Mouse (Mus musculus) kidney, adult 18-20 months (tissue): ENCODE measurements around the gene 0610009B22Rik.
A peak's percentile ranks its signal among the peaks of the same experiment; 100 is the strongest.
"Not testable (repeated sequence)": the region's sequence is repeated elsewhere in the genome, so short reads cannot be mapped to it uniquely, and the experiment has no call there.

Source experiments
- DNase-seq: peaks from one replicate; pipeline ENCODE4 v3.0.0; 2021

0610009B22Rik gene

DNA sequence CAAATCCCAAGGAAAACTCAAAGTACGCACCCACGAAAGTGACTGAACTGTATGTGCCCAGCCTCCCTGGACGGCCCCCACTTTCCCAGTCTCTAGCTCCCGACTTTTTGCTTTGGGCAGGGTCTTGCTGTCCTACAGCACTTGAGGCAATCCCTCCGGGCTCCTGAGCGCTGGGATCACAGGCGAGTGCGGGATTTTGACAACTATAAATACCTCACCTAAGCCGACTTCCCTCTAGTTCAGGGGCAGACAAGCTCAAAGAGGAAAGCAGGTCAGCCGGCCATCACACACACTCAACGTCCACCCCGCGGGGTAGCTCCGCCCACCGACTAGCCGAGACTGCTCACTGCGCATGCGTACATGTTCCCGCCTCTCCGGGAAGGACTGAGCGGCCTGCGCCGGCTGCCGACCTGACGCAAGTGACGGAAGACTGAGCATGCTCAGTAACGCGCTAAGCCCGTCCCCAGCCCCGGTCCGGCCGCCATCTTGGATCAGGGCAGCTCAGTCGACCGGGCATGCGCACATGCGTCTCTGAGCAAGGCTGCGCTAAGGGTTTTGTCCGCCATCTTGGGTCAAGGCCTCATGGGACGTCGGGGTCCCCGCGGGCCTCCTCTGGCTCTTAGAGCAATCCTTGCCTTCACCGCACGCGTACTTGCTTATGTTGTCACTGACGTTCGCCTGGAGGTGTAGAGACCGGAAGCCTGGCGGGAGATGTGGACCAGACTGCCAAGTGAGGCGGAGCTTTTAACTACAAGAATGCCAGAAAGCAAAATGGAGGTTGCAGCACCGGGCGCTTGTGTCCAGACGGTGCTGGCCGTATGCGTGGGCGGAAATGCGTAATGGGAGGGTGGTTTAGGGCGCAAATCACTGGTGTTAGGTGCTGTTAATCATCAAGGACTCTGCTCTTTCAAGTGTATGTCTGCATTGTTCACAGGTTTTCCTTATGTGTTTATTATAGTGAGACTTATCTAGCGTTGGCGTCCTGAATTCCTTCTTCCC lies at the start of gene 0610009B22Rik:
Gene 0610009B22Rik (minus strand): TSS at position 545 of the 999 bp plus-strand sequence.
- peak; percentile 100 for DNase-seq

GRCm38 (mm10) chr11:51734218-51734617 lies 45.5 kb upstream of the 0610009B22Rik start:
- not testable (repeated sequence) for DNase-seq

- DNase-seq = no peak
Measured at GRCm38 (mm10) chr11:51732883-51733282, 44.2 kb upstream of the 0610009B22Rik start.

- no peak for DNase-seq
Measured at GRCm38 (mm10) chr11:51721066-51721465, 32.4 kb upstream of the 0610009B22Rik start.

- no peak for DNase-seq
Measured at GRCm38 (mm10) chr11:51707080-51707479, 18.4 kb upstream of the 0610009B22Rik start.

DNA sequence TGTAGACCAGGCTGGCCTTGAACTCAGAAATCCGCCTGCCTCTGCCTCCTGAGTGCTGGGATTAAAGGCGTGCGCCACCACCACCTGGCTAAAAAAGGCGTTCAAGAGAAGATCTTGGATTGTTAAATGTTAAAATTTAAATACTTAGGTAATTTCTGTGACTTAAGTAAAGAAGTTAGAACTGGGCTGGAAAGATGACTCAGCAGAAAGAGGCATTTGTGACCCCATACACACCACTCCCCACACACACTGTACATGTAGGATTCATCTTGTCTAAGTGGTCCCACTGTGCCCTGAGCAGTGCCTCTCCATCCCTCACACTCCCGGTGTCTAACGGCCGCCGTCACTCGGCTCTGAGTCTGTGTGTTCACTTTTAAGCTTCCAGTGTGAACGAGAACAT lies 17.8 kb upstream of the 0610009B22Rik start:
- no peak for DNase-seq

DNA sequence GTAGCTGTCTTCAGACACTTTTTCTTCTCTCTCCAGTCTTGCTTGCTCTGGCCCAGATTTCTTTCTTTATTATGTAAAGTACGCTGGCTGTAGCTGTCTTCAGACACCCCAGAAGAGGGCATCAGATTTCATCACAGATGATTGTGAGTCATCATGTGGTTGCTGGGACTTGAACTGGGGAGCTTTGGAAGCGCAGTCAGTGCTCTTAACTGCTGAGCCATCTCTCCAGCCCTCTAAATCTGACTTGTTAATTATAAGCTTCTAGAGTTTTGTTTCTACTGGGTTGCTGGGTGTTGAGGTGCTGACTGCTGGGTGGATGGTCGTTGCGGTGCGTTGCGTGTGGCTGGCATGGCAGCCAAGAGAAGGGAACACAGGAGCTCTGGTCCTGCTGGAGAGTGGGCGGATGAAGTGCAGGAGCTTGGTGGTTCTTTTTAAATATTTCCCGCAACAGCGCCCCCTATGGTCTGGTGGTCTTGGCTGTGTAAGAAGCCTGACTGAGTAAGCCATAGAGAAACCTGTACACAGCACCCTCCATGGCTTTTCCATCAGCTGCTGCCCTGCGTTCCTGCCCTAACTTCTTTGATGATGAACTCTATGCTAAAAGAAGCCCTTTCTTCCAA lies 14.8 kb upstream of the 0610009B22Rik start:
- DNase-seq = peak; percentile 43

DNA sequence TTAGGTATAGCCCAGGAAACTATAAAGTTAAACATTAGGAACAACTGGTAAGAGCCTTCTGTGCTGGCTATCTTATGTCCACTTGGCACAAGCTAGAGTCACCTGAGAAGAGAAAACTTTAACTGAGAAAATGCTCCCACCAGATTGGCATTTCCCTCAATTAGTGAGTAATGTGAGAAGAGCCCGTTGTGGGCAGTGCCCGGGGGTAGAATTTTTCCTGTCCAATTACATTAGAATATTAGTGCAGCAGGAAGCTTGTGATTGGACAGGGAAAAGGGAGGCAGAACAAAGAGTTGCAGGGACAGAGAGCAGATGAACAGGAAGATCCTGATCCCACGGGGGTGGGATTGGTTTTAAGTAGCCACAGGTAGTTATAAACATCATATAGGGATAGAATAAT lies 14.2 kb upstream of the 0610009B22Rik start:
- no peak for DNase-seq

DNA sequence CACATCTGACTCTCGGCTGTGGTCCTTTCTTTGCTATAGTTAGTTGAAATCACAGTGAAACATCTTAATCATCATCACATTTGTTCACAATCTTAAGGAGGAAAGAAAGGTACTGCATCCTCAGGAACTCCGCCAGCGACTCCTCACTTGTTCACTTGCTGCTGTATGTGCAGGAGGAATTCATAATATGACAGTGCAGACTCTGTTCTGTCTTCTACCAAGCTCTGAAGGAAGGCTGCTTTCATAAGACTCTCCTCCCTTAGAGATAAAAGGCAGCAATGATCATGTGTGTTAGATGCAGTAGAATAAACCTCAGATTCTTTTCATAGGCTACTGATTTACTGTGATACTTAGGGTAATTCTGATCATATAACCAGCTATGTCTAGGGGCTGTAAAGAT lies 6.3 kb upstream of the 0610009B22Rik start:
- no peak for DNase-seq

DNA sequence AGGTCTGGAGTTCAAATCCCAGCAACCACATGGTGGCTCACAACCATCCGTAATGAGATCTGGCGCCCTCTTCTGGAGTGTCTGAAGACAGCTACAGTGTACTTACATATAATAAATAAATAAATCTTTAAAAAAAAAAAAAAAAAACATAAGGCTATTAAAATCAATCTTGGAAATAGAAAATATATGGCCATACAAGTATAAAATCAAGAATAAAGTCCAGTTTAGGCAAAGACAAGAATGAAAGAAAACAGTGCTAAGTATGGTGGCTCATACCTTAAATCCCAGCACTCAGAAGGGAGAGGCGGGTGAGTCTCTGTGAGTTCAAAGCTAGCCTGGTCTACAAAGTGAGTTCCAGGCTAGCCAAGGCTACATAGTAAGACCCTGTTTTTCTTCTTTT lies 1.9 kb upstream of the 0610009B22Rik start:
- not testable (repeated sequence) for DNase-seq

DNA sequence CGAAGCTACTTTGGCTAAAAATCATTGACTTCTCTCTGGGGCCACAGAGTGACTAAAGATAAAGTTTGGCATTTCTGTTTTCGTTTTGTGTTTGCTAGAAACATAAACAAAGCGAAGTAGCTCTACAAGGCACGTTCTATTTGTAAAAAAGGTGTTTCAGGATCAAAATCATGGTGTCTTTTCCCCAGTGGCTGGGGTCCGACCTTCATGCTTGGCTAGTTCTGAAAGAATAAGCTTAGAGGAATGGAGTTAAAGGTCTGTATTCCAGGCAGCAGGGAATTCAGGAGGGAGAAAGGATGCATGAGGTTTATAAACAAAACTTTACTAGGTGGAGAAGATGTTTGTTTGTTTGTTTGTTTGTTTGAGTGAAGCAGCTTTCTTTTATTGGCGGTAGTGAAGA lies 669 bp upstream of the 0610009B22Rik start:
- no peak for DNase-seq

- no peak for DNase-seq
Measured at GRCm38 (mm10) chr11:51681976-51682374, 6.7 kb downstream of the 0610009B22Rik start.

DNA sequence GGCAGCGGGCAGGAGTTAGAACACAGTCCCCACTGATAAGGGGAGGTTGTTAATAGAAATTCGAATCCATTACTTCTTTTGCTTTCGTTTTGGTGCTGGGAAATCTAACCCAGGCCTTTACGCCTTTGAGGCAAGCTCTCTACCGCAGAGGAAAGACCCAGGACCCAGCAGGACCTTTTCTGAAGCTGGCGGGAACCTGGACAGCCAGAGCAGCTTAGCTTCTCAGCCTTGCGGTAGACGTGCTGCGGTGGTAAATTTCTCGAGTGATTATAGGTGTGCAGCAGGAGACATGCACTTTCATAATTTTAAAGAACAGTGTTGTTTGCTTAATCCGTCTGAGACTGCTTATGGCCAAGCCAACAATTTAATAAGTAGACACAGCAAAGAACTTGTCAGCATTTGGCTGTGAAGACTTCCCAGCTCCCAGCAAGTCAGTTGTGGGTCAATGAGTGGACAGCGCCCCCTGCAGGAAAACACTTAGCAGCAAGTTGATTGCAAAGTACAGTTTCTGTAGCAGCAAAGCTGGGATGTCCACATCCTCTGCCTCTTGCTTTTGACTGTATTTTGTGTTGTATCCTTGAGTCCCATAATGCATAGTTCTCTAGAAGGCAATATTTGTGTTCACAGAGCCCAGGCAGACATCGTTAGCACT lies 7.2 kb downstream of the 0610009B22Rik start:
- peak; percentile 89 for DNase-seq

DNA sequence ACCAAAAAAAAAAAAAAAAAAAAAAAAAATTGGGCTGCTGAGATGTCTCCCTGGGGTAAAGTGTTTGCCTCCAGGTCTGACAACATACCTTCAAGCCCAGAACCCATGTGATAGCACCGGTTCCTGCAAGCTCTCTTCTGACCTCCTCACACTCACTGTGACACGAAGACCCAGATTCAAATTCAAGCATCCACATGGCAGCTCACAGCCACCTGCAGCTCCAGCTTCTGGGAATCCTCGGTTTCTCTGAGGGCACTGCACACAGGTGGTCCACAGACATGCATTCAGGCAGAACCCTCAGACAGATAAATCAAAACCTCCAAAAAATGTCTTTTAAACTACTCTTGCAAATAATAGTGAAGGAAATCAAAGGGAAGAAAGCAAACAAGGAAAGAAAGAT lies 9.2 kb downstream of the 0610009B22Rik start:
- no peak for DNase-seq

DNA sequence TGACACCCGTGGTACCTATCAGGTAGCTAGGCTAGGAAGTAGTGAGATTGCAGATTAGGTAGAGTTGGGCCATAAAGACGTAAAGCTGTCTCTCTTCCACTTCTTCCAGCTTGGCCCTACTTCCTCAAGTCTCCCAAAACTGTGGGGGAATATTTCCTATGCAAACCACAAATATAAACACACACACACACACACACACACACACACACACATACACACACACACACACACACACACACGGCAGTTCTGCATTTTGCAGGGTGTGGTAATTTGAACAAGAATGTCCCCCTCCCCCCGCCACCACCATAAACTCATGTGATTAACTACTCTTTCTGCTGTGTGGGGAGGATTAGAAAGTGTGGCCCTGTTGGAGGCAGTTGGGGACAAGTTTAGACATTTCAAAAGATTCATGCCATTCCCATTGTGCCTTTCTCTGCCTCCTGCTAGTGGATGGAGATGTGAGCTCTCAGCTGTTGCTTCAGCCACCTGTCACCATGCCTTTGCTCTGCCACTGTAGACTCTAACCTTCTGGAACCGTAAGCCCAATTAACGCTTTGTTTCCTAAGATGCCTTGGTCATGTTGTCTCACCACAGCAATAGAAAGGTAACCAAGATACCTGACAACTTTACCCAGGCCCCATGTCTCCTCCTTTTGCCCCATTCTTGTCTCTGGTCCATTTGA lies 10.8 kb downstream of the 0610009B22Rik start:
- DNase-seq = no peak

- no peak for DNase-seq
Measured at GRCm38 (mm10) chr11:51675386-51675785, 13.3 kb downstream of the 0610009B22Rik start.

DNA sequence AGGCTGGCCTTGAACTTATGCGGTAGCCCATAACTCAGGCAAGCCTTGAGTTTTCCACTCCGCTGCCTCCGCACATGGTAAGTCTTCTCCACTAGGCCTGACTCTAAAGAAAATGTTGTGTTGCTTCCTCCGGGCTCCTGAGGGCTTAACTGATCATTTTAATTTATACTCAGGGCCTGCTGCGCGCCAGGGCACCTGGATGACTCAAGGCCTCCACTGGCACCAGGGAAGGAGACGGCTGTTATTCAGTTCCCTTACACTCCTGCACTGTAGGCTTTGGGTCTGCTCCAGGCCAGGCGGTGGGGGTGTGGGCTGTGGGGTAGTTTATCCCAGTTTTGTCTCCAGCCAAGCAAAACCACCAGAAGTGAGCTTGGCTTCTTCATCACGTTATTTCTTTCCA lies 15.4 kb downstream of the 0610009B22Rik start:
- DNase-seq = peak; percentile 37

DNA sequence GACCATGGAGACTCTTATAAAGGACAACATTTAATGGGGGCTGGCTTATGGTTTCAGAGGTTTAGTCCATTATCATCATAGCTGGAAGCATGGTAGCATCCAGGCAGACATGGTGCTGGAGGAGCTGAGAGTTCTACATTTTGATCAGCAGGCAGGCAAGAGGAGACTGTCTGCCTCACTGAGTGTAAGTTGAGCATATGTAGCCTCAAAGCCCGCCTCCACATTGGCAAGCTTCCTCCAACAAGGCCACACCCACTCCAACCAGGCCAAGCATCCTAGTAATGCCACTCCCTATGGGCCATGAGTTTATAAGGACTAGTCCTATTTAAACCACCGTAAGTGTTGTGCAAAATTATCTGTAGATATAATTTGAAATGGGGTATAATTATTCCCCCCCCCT lies 17.3 kb downstream of the 0610009B22Rik start:
- DNase-seq = no peak

- DNase-seq = no peak
Measured at GRCm38 (mm10) chr11:51670846-51671245, 17.8 kb downstream of the 0610009B22Rik start.

DNA sequence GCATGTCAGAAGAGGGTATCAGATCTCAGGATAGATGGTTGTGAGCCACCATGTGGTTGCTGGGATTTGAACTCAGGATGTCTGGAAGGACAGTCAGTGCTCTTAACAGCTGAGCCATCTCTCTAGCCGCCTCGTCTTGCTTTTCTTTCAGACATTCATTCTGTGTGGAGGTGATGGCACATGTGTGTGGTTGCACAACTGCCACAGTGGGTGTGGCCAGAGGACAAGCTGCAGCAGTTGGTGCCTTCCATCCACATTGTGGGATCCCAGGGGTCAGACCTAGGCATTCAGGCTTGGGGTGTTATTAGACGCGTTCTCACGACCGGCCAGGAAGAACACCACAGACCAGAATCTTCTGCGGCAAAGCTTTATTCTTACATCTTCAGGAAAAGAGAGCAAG lies 23.9 kb downstream of the 0610009B22Rik start:
- not testable (repeated sequence) for DNase-seq

- no peak for DNase-seq
Measured at GRCm38 (mm10) chr11:51662632-51663031, 26.0 kb downstream of the 0610009B22Rik start.

- no peak for DNase-seq
Measured at GRCm38 (mm10) chr11:51661867-51662365, 26.8 kb downstream of the 0610009B22Rik start.

DNA sequence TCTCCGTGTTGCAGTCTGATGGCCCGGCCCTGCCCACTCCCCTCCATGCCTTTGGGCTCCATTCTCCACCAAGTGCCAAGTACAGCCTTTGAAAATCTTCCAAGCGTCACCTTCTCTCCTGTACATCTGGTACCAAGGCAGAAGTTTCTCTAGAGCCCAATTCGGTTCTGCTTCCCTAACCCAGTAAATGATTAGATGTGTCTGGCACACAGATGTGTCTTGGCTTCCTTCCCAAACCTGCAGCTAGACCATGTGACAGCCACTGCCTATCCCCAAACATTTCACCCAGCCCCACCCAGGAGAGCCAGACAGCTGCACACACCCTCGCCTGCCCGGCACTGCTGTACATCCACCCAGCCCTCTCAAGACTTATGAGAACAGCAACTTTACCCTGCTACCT lies 30.0 kb downstream of the 0610009B22Rik start:
- peak; percentile 85 for DNase-seq
